Mouse (Mus musculus) brain, adult 2 months (tissue): ENCODE data around the gene Txndc5.

Source experiments
- DNase-seq: peaks from one replicate; pipeline ENCODE4 v3.0.0; 2011; ENCODE audit warnings: low read depth, low spot score

Gene Txndc5

DNA sequence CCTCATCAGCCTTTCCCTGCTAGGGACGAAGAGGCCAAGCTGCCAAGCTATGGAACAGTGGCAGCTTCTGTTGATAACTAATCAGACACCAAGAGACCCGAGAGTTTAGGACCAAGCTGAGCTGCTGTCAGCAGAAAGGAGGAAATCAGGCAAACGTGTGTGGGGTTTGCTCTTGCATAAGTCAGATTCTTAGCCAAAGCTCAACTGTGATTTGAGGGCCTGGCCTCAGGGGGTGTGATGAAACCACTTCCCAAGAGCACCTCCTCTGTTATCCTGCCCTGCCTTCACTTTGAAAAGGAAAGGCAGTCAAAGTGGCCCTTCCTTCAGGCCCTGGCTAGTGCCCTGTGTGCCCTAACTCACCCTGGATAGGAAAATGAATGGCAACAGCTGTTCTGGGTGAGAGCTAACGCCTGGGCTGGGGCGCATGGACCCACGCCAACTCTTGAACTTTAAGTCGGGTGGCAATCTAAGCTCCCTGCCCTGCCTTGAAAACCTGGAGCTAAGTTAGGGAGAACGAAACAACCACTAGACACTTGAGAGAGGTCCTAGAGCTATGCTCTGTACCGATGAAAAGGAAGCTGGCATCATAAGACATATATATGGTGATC lies at the start of gene Txndc5:
TSS of gene Txndc5 (minus strand) at position 138 of the 608 bp plus-strand sequence.
- peak; percentile 32 for DNase-seq

DNA sequence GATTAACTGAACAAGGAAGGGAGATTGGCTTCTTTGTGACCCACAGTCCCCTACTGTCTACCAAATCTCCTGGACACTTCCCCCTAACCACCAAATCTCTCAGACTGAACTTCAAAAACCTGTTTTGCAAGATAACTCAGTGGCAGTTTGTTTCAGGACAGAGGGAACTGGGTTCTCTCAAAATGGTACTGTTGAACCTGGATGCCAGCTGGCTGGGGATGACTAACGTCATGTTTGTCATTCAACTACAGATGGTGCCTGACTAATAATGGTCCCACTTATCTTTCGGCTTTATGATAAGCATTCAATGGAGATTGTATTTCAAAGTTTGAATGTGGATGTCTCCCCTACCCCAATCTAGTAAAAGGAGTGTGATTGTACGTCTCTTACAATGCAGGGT lies 46.0 kb upstream of the Txndc5 start:
- peak; percentile 46 for DNase-seq

DNA sequence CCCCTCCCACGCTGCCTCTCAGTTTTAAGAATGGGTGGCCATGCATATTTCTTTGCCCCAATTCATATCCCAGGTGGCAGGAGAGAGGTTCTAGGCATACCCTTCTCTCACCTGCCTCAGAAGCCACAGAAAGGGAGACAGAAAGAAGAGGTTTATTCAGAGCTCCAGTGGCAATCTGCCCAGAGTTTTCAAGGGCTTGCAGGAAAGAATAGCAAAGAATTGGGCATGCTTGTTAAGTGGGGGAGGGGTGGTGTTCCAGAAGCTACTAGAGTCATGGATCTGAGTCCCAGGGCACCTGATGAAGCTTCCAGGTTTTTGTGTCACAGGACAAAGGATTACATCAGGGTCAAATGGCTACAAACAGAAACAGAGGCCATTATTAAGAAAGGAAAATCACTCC lies 44.7 kb upstream of the Txndc5 start:
- no peak for DNase-seq

DNA sequence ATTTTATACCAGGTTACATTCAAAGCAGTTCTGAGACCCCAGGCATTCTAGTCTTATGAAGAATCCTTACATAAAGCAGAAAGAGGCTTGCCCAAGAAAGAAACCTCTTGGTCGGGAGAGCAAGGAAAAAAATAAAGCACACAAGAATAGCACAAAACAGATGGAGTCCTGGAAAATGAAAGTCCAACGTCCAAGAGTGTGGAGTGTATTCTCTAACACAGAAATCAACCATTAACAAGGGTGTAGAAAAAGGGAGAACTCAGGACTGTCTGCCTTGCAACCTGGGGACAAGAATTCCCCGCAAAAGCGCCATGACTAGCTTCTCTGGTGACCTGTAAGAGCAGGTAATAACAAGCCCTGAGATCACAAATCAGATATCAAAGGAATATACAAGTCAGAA lies 36.6 kb upstream of the Txndc5 start:
- DNase-seq: no peak

DNA sequence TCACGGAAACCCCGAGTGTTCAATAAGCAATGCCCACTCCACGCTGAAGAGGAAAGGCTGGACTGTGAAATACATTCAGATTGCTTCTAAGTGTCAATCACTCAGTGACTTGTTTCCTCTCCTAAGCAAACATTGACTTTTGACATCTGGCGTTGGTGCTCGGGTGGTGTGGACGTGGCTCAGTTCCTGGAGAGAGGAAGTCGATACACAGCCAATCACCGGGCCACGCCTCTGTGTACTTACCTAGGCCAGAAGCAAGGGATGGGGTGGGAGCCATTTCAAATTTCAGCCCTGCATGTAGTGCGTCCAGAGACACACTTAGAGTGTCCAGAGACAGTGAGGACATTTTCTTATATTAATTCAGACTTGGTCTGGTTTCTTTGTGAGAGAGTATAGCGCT lies 26.0 kb upstream of the Txndc5 start:
- DNase-seq: no peak

DNA sequence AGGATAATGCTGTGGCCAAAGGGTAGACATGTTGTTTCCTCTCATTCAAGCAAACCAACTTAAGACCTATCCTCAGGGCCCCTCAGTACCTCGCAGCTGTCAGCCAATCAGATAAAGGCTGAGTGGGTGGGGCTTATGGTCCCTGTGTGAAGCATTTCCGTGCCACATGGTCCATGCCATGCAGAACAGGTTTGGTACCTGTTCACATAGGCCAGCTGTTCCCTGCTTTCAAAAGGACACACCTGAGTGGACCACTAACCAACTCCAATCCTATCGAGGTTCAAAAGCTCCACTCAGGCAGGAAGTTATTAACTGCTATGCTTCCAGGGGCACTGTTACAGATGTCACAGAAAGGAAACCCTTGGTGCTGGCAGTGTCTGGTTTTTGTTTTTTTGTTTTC lies 25.6 kb upstream of the Txndc5 start:
- no peak for DNase-seq

DNA sequence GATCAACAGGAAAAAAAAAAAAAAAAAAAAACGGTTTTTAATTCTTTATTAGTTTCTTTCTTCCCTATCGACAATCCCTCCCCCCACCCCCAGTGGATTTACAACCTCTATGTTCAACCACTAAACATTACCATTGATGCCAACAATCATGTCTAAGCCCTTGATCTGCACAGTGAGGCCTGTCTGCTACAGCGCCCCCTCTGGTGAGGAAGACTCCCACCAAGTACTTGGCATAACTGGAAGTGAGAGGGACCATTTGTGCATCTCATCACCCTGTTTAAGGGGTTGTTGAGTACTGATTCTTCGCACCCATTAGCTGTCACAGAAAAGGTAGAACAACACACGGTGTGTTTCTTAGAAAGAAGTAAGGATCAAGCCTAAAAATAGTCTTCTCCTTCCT lies 20.1 kb upstream of the Txndc5 start:
- no peak for DNase-seq

DNA sequence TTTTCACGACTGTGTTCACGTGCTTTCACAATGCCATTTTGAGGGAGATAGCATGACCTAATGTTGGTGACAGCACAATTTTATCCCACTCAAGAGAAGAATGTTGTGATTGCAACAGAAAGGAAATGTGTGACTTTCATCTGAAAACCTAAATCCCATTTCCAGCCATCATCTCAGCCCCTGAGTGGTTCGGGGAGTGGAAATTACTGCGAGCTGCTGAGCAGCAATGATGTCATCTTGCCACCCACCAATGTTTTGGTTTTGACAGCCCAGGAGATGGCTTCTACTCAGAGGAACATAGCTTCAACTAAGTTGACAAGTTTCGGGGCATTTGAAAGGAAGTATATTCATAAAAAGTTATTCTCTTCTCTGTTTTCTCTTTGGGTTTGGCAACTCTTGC lies 19.1 kb upstream of the Txndc5 start:
- DNase-seq: no peak

DNA sequence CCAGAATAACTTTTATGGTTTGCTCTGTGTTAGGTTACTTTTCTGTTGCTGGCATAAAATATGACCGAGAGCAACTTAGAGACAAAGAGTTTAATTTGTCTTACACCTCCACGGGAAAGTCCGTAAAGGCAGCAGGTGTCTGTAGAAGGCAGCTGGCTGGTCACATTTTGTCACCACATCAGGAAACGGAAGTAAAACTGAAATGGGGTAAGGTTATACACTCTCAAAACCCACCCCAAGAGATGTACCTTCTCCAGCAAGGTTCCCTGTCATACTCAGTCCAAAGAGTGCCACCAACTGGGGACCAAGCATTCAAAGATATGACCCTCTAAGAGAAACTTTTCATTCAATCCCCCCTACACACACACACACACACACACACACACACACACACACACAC lies 18.1 kb upstream of the Txndc5 start:
- DNase-seq: no peak

DNA sequence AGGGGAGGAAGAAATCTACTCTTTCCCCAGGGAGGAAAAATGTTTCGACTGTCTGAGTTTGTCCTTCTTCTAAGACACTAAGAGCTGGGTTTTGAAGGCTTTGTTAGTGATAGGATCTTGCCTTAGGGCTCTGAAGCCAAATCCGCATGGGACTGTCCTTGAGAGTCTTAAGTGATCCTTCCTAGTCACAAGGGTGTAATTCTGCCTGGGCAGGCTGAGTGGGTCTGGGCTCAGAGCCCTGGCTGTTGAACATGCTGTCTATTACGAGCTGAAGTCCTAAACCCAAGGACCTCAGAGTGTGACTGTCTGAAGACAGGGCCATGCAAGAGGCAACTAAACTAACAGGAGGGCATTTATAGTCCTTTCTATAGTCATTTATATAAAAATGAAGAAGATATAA lies 16.8 kb upstream of the Txndc5 start:
- DNase-seq: no peak

DNA sequence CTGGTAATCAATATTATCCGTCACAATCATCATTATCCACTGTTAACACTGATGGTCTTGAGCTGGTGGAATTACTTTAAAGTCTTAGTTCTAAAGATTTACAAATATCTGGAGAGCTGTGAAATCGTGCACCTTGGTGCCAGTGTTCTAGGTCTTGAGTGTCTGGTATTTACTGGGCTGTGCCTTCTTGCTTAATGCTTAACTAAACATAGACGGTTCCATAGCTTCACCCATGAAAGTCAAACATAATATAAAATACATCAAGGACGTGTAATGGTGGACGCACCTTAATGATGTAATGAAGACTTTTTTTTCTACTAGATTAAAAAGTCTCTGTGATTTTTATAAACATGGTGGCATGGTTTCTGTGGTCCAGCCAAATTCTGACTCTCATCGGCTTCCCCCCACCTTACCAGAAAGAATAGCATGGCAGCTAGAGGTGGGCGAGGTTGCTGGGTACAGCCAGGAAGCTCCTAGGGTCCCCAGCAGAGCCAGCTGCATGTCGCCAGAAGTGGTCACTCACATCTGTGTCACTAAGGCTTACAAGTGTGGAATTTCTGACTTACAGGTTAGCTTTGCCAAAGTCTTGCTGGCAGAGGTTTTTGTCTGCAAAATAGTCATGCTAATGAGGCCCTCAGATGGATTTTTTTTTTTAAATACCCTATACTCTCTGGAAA lies 16.3 kb upstream of the Txndc5 start:
- no peak for DNase-seq

DNA sequence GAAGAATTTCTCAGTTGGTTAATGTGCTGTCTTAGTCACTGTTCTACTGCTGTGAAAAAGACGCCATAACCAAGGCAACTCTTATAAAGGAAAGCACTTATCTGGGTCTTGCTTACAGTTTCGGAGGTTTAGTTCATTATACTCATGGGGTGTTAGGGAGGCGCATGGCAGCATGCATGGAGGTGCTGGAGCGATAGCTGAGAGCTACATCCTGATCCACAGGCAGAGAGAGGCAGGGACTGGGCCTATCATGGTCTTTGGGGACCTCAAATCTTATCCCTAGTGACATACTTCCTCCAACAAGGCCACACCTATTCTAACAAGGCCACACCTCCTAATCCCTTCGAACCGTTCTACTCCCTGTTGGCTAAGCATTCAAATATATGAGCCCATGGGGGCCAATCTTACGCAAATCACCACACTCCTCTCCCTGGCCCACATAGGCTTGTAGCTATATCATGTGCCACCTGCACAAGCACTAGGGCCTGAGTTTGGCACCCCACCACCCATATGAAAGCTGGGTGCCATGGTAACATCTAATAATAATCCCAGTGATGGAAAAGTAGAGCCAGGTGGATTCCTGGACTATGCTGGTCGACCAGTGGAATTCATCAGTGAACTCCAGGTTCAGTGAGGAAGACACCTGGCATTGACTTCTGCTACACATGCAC lies 15.0 kb upstream of the Txndc5 start:
- no peak for DNase-seq

DNA sequence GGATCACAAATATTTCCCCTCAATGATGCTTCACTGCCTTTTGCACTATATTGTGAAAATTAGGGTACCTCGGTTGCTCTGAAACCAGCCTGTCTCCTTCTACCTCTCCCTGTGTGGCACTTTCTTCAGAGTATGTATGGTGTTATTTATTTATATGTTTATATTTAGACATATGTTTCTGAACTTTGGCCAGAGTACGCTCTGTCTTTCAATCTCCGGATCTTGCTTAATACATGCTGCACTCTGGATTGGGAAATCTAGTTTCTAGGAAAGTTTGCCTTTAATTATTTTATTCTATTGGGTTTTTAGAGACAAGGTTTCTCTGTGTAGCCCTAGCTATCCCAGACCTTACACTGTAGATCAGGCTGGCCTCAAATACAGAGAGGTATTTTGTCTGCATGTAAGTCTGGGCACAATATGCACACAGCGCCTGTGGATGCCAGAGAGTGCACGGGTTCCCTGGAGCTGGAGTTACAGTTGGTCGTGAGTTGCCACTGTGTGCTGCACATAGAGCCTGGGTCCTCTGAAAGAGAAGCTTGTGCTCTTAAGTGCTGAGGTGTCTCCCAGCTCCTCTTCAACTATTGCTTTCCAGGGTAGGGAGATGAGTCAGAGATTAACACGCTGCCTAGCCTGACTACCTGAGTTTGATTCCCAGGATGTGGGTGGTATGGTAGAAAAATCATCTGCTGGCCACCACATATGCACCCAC lies 10.7 kb upstream of the Txndc5 start:
- no peak for DNase-seq

DNA sequence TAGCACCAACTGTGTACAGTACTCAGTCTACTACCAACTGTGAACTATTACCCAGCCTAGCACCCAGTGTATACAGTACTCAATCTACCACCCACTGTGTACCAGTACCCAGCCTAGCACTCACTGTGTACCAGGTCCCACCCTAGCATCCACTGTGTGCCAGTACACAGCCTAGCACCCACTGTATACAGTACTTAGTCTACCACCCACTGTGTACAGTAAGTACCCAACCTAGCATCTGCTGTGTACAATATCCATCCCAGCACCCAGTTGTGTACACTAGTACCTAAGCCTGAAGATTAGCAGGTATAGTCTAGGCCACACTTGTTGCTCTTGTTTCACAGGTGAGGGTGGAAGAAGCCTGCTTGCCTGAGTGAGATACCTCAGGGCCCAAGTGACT lies 8.9 kb upstream of the Txndc5 start:
- DNase-seq: no peak

DNA sequence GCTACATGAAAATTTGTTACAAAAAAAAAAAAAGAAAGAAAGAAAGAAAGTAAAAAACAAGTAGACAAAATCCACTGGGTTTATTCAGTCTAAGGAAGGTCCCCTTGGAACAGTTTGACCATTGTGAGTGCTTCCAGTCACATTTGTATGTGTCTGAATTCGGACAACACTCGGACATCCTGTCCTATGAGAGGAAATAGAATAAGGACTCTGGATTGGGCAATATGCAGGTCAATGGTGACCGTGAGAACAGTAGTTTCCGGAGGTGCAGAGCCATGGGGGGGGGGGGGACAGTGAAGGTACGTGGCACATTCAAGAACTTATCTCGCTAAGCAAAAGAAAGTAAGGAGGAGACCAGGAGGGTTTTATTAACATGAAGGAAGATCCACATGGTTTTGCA lies 6.1 kb upstream of the Txndc5 start:
- DNase-seq: no peak

DNA sequence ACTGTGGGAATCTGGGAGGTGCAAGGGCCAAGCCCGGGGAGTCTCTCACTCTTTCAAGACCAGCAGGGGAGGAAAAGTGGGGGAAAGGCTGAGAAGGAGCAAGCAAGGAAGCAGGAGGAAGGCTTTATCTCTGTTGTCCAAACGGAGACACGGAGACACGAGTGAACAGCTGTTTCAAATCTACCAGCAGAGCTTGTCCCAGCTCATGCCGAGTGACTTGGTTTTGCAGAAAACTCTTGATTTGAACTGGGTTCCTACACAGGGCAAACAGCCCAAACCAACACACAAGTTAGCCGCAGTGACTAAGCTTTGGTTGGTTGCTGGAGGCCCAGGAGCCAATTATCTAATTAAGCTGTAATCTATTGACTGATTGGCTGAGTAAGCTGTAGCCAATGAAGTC lies 5.4 kb upstream of the Txndc5 start:
- no peak for DNase-seq

DNA sequence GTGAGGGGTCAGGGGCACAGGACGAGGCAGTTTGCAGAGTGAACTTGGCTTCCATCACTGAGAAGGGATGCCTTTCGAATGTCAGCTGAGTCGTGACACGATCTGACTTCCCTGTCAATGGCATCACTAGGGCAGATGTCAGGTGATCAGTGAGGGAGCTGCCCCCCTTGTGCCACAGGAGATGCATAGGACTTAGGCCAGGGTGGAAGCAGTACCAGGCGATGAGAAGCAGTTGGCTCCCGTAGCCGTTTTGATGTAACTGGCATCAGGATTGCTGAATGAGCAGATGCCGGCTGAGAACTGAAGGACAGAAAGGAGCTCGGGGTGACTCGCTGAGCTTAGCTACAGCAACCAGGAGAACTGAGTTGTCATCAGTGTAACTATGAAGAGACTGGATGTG lies 4.8 kb upstream of the Txndc5 start:
- DNase-seq: no peak

DNA sequence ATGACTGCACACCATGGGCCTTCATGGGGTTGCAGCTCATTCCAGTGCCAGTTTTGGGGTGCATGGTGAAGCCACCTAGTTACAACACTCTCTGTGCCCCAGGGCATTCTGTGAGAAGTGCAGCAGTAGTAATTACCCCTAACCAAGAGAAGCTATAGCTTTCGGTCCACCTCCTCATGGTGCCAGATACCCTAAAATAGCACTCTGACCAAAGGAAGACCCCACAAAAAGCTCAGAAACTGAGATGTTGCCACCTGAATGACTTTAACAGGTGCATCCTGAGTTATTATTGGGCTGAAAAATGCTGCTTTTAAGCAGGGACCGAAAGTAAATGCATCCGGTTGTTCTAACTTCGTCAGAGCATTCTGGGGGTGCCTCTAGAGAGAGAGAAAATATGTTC lies 2.9 kb upstream of the Txndc5 start:
- DNase-seq: no peak

DNA sequence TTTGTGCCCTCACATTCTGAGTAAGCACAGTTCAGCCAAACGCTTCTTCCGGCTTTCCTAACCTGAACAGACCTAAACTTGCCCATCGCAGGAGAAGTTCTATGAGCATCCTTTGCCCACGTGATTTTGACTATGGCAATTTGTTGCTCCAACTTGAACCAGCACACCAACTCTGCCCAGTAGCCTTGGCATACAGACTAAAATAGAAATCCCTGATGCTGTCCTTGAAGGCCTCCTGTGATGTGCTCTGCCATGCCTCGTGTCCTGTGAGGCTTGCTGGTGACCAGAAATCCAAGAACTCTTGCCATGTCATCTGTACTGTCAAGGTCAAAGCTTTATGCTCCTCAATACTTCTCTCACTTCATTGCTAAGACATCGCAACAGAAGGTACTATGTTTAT lies 952 bp upstream of the Txndc5 start:
- no peak for DNase-seq

DNA sequence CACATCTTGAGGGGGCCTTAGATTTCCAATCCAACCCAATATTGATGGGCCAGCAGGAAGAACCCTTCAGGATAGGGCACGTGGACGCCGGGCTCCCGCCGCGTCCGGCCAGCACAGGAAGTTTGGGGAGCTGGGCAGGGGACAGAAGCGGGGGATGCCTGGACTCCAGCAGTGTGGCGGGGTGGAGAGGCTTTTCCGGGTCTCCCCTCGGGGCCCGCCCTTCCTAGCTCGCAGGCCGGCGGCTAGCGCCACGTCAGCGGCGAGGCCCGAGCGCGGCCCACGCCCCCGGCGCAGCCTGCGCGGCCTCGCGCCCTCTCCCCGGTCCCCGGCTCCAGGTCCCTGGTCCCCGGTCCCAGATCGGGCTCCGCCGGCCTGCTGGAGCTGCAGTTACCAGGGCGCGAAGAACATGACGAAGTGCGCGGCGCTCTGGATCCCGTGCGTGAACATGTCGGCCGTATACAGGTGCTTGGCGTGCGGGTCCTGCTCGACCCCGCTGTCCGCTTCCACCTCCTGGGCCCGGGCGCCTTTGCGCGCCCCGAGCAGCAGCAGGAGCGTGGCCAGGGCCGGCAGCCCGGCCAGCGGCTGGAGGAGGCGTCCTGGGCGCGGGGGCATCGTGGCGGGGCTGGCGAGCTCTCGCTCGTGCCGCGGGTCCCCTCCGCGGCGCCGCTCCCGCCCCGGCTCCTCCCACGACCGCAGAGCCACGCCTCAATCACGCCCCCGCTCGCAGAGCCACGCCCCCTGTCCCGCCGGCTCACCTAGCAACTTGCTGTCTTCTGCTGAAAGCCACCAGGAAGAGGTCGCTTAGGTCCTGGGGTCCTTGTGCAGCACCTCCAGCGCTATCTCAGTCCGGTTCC lies 600 bp downstream of the Txndc5 start:
- peak; percentile 84 for DNase-seq

DNA sequence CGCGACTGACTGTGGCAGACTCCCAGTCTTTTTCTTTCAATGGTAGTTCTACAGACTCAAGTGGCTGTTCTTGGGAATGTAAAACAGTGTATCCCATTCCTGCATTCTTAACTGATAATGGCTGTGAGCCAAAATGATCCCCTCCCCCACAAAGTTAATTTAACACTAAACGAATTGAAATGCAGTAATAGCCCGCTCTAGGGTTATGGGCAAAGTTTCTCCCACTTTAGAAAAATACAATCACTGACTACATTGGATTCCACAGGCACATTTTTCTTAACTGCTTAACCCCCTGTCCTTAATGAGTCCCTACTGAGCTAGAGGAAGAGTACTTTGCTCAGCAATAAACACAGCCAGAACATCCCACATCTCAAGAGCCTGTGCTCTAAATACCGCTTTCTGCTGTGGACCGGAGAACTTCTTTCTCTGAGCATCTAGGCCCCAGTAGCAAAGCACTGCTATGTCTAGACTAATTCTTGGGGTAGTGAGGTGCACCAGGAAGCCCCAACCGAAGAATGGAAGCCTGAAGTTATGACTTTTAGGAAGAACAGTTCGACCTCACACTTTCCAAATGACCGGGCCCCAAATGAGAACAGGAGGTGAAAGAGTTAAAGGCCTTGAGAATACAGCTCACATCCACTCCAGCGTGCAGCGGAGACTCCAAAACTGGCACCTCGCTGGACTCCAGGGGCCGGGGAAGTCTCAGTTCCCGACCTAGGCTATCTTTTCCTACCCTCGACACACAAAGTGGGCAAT lies 1.4 kb downstream of the Txndc5 start:
- peak; percentile 16 for DNase-seq
